Comparison of ENCODE assay signal across 9 mouse cellular contexts in genomic region chr13:83523232-83523969, GRCm38 (mm10). TPM values are rescaled to one million over a fixed set of nuclear protein-coding genes. Genes with fewer than 3 reads are reported as not detected.
A peak's percentile ranks its signal among the peaks of the same experiment; 100 is the strongest.
DNase-seq lines count a peak whose midpoint lies in the region; ATAC-seq and TF ChIP-seq lines count a peak whose summit lies in the region.
"Had no signal": no experiment of that assay in that cellular context is flagged by ENCODE, and none has a peak within 500 bp of the region (broad histone marks: within the 10 kb centered on the region; RNA-seq: fewer than 3 reads in every experiment).

No protein-coding gene starts in this region.

- 3% methylated on average over 35 of the region's 35 CpGs for WGBS in kidney, adult 2 months
- 1% methylated on average over 35 of the region's 35 CpGs for WGBS in liver, embryonic 12.5 days (ENCODE audit: insufficient replicate concordance)
- 3% methylated on average over 35 of the region's 35 CpGs for WGBS in midbrain, postnatal 0 days
- WGBS in stomach, embryonic 14.5 days: 3% methylated on average over 35 of the region's 35 CpGs

- H3K4me2 ChIP-seq in liver, embryonic 12.5 days: peak overlapping the region; percentile 87
- H3K4me2 ChIP-seq in midbrain, postnatal 0 days (ENCODE audit: low read depth, low read length, poor library complexity, severe bottlenecking): peak overlapping the region; percentile 89
- H3K4me2 ChIP-seq in stomach, embryonic 14.5 days (replicated peaks; ENCODE audit: low read depth, low read length): peak overlapping the region; percentile 72

- no peaks in the 10 kb centered on the region; the same call in 1 of the 2 replicates for H3K4me1 ChIP-seq in kidney, adult 2 months (ENCODE audit: control insufficient read depth, insufficient read depth, low read length)
- peaks cover 29% of the 10 kb centered on the region for H3K4me1 ChIP-seq in liver, embryonic 12.5 days
- H3K4me1 ChIP-seq in midbrain, postnatal 0 days (ENCODE audit: insufficient read depth, low read length): no peaks in the 10 kb centered on the region
- no peaks in the 10 kb centered on the region; the same call in 1 of the 2 replicates for H3K4me1 ChIP-seq in stomach, embryonic 14.5 days (ENCODE audit: control insufficient read depth, insufficient read depth, low read length)

- TF ChIP-seq POLR2A in kidney, adult 2 months (IDR thresholded peaks at IDR 0.05; ENCODE audit: low read depth, low read length): no peak

- H3K9me3 ChIP-seq in liver, embryonic 12.5 days (replicated peaks): no peaks in the 10 kb centered on the region
- H3K9me3 ChIP-seq in midbrain, postnatal 0 days (ENCODE audit: low read length): no peaks in the 10 kb centered on the region
- no peaks in the 10 kb centered on the region for H3K9me3 ChIP-seq in stomach, embryonic 14.5 days (ENCODE audit: control insufficient read depth, low read depth, low read length)
- H3K9me3 ChIP-seq: G1E had no signal

- peak overlapping the region; percentile 78 for H3K27ac ChIP-seq in kidney, adult 2 months (ENCODE audit: insufficient read depth, low read depth, low read length)
- H3K27ac ChIP-seq in liver, embryonic 12.5 days: 0 out of 2 replicates have a peak overlapping the region, but pooled peaks have one; percentile 10
- no peak overlapping the region for H3K27ac ChIP-seq in midbrain, postnatal 0 days (ENCODE audit: low read depth, low read length)
- peak overlapping the region; percentile 81; the same call in 1 of the 2 replicates for H3K27ac ChIP-seq in stomach, embryonic 14.5 days (ENCODE audit: low read length)

- peak; percentile 50 for ATAC-seq in liver, embryonic 12.5 days
- ATAC-seq in midbrain, postnatal 0 days (ENCODE audit: low FRiP score): peak; percentile 68
- peak; percentile 66 for ATAC-seq in stomach, embryonic 14.5 days (ENCODE audit: insufficient number of reproducible peaks, insufficient read depth, low FRiP score, low read depth)

- no peaks in the 10 kb centered on the region for H3K27me3 ChIP-seq in kidney, adult 2 months (replicated peaks; ENCODE audit: control insufficient read depth, insufficient read depth, low read length)
- H3K27me3 ChIP-seq in liver, embryonic 12.5 days (replicated peaks): peaks cover 13% of the 10 kb centered on the region; the same call in 1 of the 2 replicates
- no peaks in the 10 kb centered on the region for H3K27me3 ChIP-seq in midbrain, postnatal 0 days (ENCODE audit: insufficient read depth, low read length)
- H3K27me3 ChIP-seq in stomach, embryonic 14.5 days (ENCODE audit: control insufficient read depth, insufficient read depth, low read length): no peaks in the 10 kb centered on the region

- no peaks in the 10 kb centered on the region for H3K36me3 ChIP-seq in kidney, adult 2 months (ENCODE audit: control insufficient read depth, insufficient read depth, low read length)
- H3K36me3 ChIP-seq in liver, embryonic 12.5 days: no peaks in the 10 kb centered on the region
- no peaks in the 10 kb centered on the region for H3K36me3 ChIP-seq in midbrain, postnatal 0 days (ENCODE audit: insufficient read depth, low read length)
- no peaks in the 10 kb centered on the region for H3K36me3 ChIP-seq in stomach, embryonic 14.5 days (ENCODE audit: control insufficient read depth, insufficient read depth, low read length)
- H3K36me3 ChIP-seq: G1E had no signal

- peak overlapping the region; percentile 58; the same call in 1 of the 2 replicates for H3K9ac ChIP-seq in liver, embryonic 12.5 days
- H3K9ac ChIP-seq in midbrain, postnatal 0 days (replicated peaks; ENCODE audit: low read length, poor library complexity, severe bottlenecking): peak overlapping the region; percentile 64
- H3K9ac ChIP-seq in stomach, embryonic 14.5 days (replicated peaks; ENCODE audit: low read depth, low read length): peak overlapping the region; percentile 53

- DNase-seq in spleen, adult 18-20 months: peak; percentile 55 to 62
- DNase-seq in spleen, adult 12 weeks (ENCODE audit: low spot score): no peak
- DNase-seq in embryo, embryonic 11.5 days (ENCODE audit: low read depth, low spot score): peak; percentile 45
- DNase-seq in heart, adult 8-10 months (ENCODE audit: low spot score): peak; percentile 75
- peak; percentile 67 for DNase-seq in kidney, adult 2 months
- peak; percentile 66 for DNase-seq in midbrain, postnatal 0 days (ENCODE audit: low spot score)

- H3K4me3 ChIP-seq in kidney, adult 2 months (ENCODE audit: insufficient read depth, low read depth, low read length): peak overlapping the region; percentile 55
- H3K4me3 ChIP-seq in liver, embryonic 12.5 days: peak overlapping the region; percentile 67
- peak overlapping the region; percentile 62 for H3K4me3 ChIP-seq in midbrain, postnatal 0 days (ENCODE audit: low read depth, low read length)
- H3K4me3 ChIP-seq in stomach, embryonic 14.5 days (ENCODE audit: low read depth, low read length): peak overlapping the region; percentile 63

- TF ChIP-seq CTCF in kidney, adult 2 months (conservative IDR thresholded peaks at IDR 0.05; ENCODE audit: insufficient read depth, insufficient read length, low read depth, low read length): no peak
- TF ChIP-seq CTCF in midbrain, postnatal 0 days (IDR thresholded peaks at IDR 0.05): no peak

RNA-seq across cellular contexts. Expression of gene Mef2c, which starts 19.6 kb away (rescaled TPM):
- 10 to 100 TPM; 55.8 to 86.8 (median 66.9) TPM for total RNA-seq in heart, adult 8-10 months (2022)
- 9.2 and 12.8 TPM in 2 replicates for polyA plus RNA-seq in kidney, adult 2 months (2012; rRNA removed)
- polyA plus RNA-seq in liver, embryonic 12.5 days (2016; fragmentation: Nextera tagmentation; extraction: Ambion mirVana): 29.9 and 32.3 TPM in 2 replicates
- total RNA-seq in midbrain, postnatal 0 days (2014; rRNA removed): 32.9 and 35.1 TPM in 2 replicates
- polyA plus RNA-seq in midbrain, postnatal 0 days (2015; fragmentation: Nextera tagmentation; extraction: Ambion mirVana): 44.6 and 50.7 TPM in 2 replicates
- 53.3 and 54.9 TPM in 2 replicates for polyA plus RNA-seq in stomach, embryonic 14.5 days (2014; fragmentation: Nextera tagmentation; extraction: Ambion mirVana)
- polyA plus RNA-seq: G1E had no signal
